Mouse (Mus musculus): ENCODE results near the gene Sf3a3.

GRCm38 (mm10) chr4:124770624-124771023 lies 56.0 kb downstream of the Sf3a3 start:
- TF ChIP-seq POLR2A (IDR thresholded peaks at IDR 0.05; ENCODE audit: low read depth, low read length): no peak
- TF ChIP-seq CTCF (conservative IDR thresholded peaks at IDR 0.05; ENCODE audit: insufficient read depth, insufficient read length, low read depth, low read length): 0 out of 2 replicates have a peak, but pooled peaks have one; percentile 6
